Mouse (Mus musculus): ENCODE results near the gene Ccdc158. TPM values are rescaled to one million over a fixed set of nuclear protein-coding genes. Genes with fewer than 3 reads are reported as not detected.
A peak's percentile ranks its signal among the peaks of the same experiment; 100 is the strongest.

The Ccdc158 gene
- polyA plus RNA-seq, 1 experiment from 2014 or later = 0.63 TPM

- Histone ChIP-seq H3K27me3 (ENCODE audit: control insufficient read depth, insufficient read depth, low read depth, low read length) (no peaks in the 10 kb centered on the region), H3K4me2 (ENCODE audit: low read length) (no peak overlapping the region), H3K36me3 (ENCODE audit: control insufficient read depth, insufficient read depth, low read length) (no peaks in the 10 kb centered on the region), H3K9me3 (replicated peaks; ENCODE audit: control insufficient read depth, low read length, poor library complexity, severe bottlenecking) (no peaks in the 10 kb centered on the region), H3K9ac (ENCODE audit: low read depth, low read length) (no peak overlapping the region), H3K4me1 (ENCODE audit: control insufficient read depth, insufficient read depth, low read length) (peaks cover 5% of the 10 kb centered on the region; the same call in 1 of the 2 replicates), H3K27ac (ENCODE audit: low read length) (no peak overlapping the region), H3K4me3 (ENCODE audit: low read depth, low read length) (no peak overlapping the region)
- WGBS = 92% methylated on average over 3 of the region's 3 CpGs
- ATAC-seq = no peak
Measured at GRCm38 (mm10) chr5:92693744-92694143, 18.7 kb upstream of the Ccdc158 start.

- peak; percentile 30; the same call in 1 of the 2 replicates for ATAC-seq
- no peak overlapping the region for H3K27ac ChIP-seq (ENCODE audit: low read length)
- WGBS = 66% methylated on average over 16 of the region's 16 CpGs
- no peak overlapping the region for H3K4me3 ChIP-seq (ENCODE audit: low read depth, low read length)
- no peaks in the 10 kb centered on the region for H3K9me3 ChIP-seq (replicated peaks; ENCODE audit: control insufficient read depth, low read length, poor library complexity, severe bottlenecking)
- H3K9ac ChIP-seq (ENCODE audit: low read depth, low read length) = no peak overlapping the region
- no peaks in the 10 kb centered on the region for H3K27me3 ChIP-seq (ENCODE audit: control insufficient read depth, insufficient read depth, low read depth, low read length)
- H3K4me2 ChIP-seq (ENCODE audit: low read length) = no peak overlapping the region
- no peaks in the 10 kb centered on the region for H3K4me1 ChIP-seq (ENCODE audit: control insufficient read depth, insufficient read depth, low read length)
- no peaks in the 10 kb centered on the region for H3K36me3 ChIP-seq (ENCODE audit: control insufficient read depth, insufficient read depth, low read length)
Measured at GRCm38 (mm10) chr5:92692206-92693007, 17.3 kb upstream of the Ccdc158 start.

GRCm38 (mm10) chr5:92688569-92688968 is 13.5 kb upstream of the Ccdc158 start:
- Histone ChIP-seq H3K9ac (ENCODE audit: low read depth, low read length) (no peak overlapping the region), H3K27ac (ENCODE audit: low read length) (no peak overlapping the region), H3K4me2 (ENCODE audit: low read length) (no peak overlapping the region), H3K9me3 (replicated peaks; ENCODE audit: control insufficient read depth, low read length, poor library complexity, severe bottlenecking) (peaks cover 2% of the 10 kb centered on the region; the same call in 1 of the 2 replicates), H3K27me3 (ENCODE audit: control insufficient read depth, insufficient read depth, low read depth, low read length) (no peaks in the 10 kb centered on the region), H3K4me1 (ENCODE audit: control insufficient read depth, insufficient read depth, low read length) (peaks cover under 1% of the 10 kb centered on the region; the same call in 1 of the 2 replicates), H3K36me3 (ENCODE audit: control insufficient read depth, insufficient read depth, low read length) (no peaks in the 10 kb centered on the region), H3K4me3 (ENCODE audit: low read depth, low read length) (no peak overlapping the region)
- WGBS = 85% methylated on average over 9 of the region's 9 CpGs
- no peak for ATAC-seq

GRCm38 (mm10) chr5:92688124-92688523 is 13.1 kb upstream of the Ccdc158 start:
- Histone ChIP-seq H3K27ac (ENCODE audit: low read length) (no peak overlapping the region), H3K9ac (ENCODE audit: low read depth, low read length) (no peak overlapping the region), H3K4me3 (ENCODE audit: low read depth, low read length) (no peak overlapping the region), H3K4me2 (ENCODE audit: low read length) (no peak overlapping the region), H3K9me3 (replicated peaks; ENCODE audit: control insufficient read depth, low read length, poor library complexity, severe bottlenecking) (peaks cover 2% of the 10 kb centered on the region; the same call in 1 of the 2 replicates), H3K4me1 (ENCODE audit: control insufficient read depth, insufficient read depth, low read length) (peaks cover 3% of the 10 kb centered on the region; the same call in 1 of the 2 replicates), H3K36me3 (ENCODE audit: control insufficient read depth, insufficient read depth, low read length) (no peaks in the 10 kb centered on the region), H3K27me3 (ENCODE audit: control insufficient read depth, insufficient read depth, low read depth, low read length) (no peaks in the 10 kb centered on the region)
- WGBS = 81% methylated on average over 5 of the region's 5 CpGs
- ATAC-seq = no peak

GRCm38 (mm10) chr5:92684715-92685460 is 9.8 kb upstream of the Ccdc158 start:
- Histone ChIP-seq H3K27me3 (ENCODE audit: control insufficient read depth, insufficient read depth, low read depth, low read length) (no peaks in the 10 kb centered on the region), H3K4me2 (ENCODE audit: low read length) (no peak overlapping the region), H3K4me3 (ENCODE audit: low read depth, low read length) (no peak overlapping the region), H3K4me1 (ENCODE audit: control insufficient read depth, insufficient read depth, low read length) (peaks cover 6% of the 10 kb centered on the region; the same call in 1 of the 2 replicates), H3K9ac (ENCODE audit: low read depth, low read length) (no peak overlapping the region), H3K27ac (ENCODE audit: low read length) (no peak overlapping the region), H3K36me3 (ENCODE audit: control insufficient read depth, insufficient read depth, low read length) (no peaks in the 10 kb centered on the region), H3K9me3 (replicated peaks; ENCODE audit: control insufficient read depth, low read length, poor library complexity, severe bottlenecking) (peaks cover 2% of the 10 kb centered on the region; the same call in 1 of the 2 replicates)
- 88% methylated on average over 16 of the region's 16 CpGs for WGBS
- ATAC-seq = no peak

- Histone ChIP-seq H3K9me3 (replicated peaks; ENCODE audit: control insufficient read depth, low read length, poor library complexity, severe bottlenecking) (peaks cover 2% of the 10 kb centered on the region; the same call in 1 of the 2 replicates), H3K4me3 (ENCODE audit: low read depth, low read length) (peak overlapping the region; percentile 49), H3K4me2 (ENCODE audit: low read length) (peak overlapping the region; percentile 88), H3K4me1 (ENCODE audit: control insufficient read depth, insufficient read depth, low read length) (peaks cover 9% of the 10 kb centered on the region; the same call in 1 of the 2 replicates), H3K36me3 (ENCODE audit: control insufficient read depth, insufficient read depth, low read length) (no peaks in the 10 kb centered on the region), H3K9ac (ENCODE audit: low read depth, low read length) (no peak overlapping the region; the same call in 1 of the 2 replicates), H3K27me3 (ENCODE audit: control insufficient read depth, insufficient read depth, low read depth, low read length) (no peaks in the 10 kb centered on the region), H3K27ac (ENCODE audit: low read length) (no peak overlapping the region)
- WGBS = 9% methylated on average over 9 of the region's 9 CpGs
- no peak for ATAC-seq
Measured at GRCm38 (mm10) chr5:92683871-92684475, 8.9 kb upstream of the Ccdc158 start.

- no peaks in the 10 kb centered on the region for H3K36me3 ChIP-seq (ENCODE audit: control insufficient read depth, insufficient read depth, low read length)
- under 1% methylated on average over 26 of the region's 26 CpGs for WGBS
- H3K9me3 ChIP-seq (replicated peaks; ENCODE audit: control insufficient read depth, low read length, poor library complexity, severe bottlenecking) = peaks cover 2% of the 10 kb centered on the region; the same call in 1 of the 2 replicates
- 0 out of 2 replicates have a peak within 1 kb of the TSS, but pooled peaks have one; percentile 1 for H3K27ac ChIP-seq (ENCODE audit: low read length)
- peak within 1 kb of the TSS; percentile 49 for H3K4me3 ChIP-seq (ENCODE audit: low read depth, low read length)
- peak; percentile 18; the same call in 1 of the 2 replicates for ATAC-seq
- H3K27me3 ChIP-seq (ENCODE audit: control insufficient read depth, insufficient read depth, low read depth, low read length) = no peaks in the 10 kb centered on the region
- H3K9ac ChIP-seq (ENCODE audit: low read depth, low read length) = peak within 1 kb of the TSS; percentile 64
- peaks cover 9% of the 10 kb centered on the region; the same call in 1 of the 2 replicates for H3K4me1 ChIP-seq (ENCODE audit: control insufficient read depth, insufficient read depth, low read length)
- H3K4me2 ChIP-seq (ENCODE audit: low read length) = peak within 1 kb of the TSS; percentile 88
Measured at GRCm38 (mm10) chr5:92683351-92683807, 8.3 kb upstream of the Ccdc158 start, which contains the start of gene Shroom3. Gene Shroom3, plus strand, starts transcription at chr5:92683435.

- Histone ChIP-seq H3K27ac (ENCODE audit: low read length) (no peak overlapping the region), H3K4me2 (ENCODE audit: low read length) (peak overlapping the region; percentile 88), H3K4me1 (ENCODE audit: control insufficient read depth, insufficient read depth, low read length) (peaks cover 9% of the 10 kb centered on the region; the same call in 1 of the 2 replicates), H3K36me3 (ENCODE audit: control insufficient read depth, insufficient read depth, low read length) (no peaks in the 10 kb centered on the region), H3K27me3 (ENCODE audit: control insufficient read depth, insufficient read depth, low read depth, low read length) (no peaks in the 10 kb centered on the region), H3K9me3 (replicated peaks; ENCODE audit: control insufficient read depth, low read length, poor library complexity, severe bottlenecking) (peaks cover 2% of the 10 kb centered on the region; the same call in 1 of the 2 replicates), H3K9ac (ENCODE audit: low read depth, low read length) (peak overlapping the region; percentile 64), H3K4me3 (ENCODE audit: low read depth, low read length) (peak overlapping the region; percentile 49)
- 0 out of 2 replicates have a peak, but pooled peaks have one; percentile 23 for ATAC-seq
- WGBS = 1% methylated on average over 38 of the region's 39 CpGs
Measured at GRCm38 (mm10) chr5:92682621-92683348, 7.7 kb upstream of the Ccdc158 start.

All from midbrain, embryonic 16.5 days (tissue).